Mouse (Mus musculus) gastrocnemius, adult 8-10 months (tissue): ENCODE data around the gene Gm45062. TPM values are rescaled to one million over a fixed set of nuclear protein-coding genes. Genes with fewer than 3 reads are reported as not detected.

ENCODE experiments used
- DNase-seq, 2 experiments: peaks; one replicate each; pipeline ENCODE4 v3.0.0; 2022; ENCODE audit warnings: low spot score in 2 of 2
- total RNA-seq, 4 experiments: library from RNA; stranded (reverse); gene quantifications; 2 replicates each; pipeline ENCODE4 v1.2.4; 2022

Gene Gm45062
- total RNA-seq, 4 experiments from 2014 or later: 0.44 to 0.61 TPM; not detected in 2

DNA sequence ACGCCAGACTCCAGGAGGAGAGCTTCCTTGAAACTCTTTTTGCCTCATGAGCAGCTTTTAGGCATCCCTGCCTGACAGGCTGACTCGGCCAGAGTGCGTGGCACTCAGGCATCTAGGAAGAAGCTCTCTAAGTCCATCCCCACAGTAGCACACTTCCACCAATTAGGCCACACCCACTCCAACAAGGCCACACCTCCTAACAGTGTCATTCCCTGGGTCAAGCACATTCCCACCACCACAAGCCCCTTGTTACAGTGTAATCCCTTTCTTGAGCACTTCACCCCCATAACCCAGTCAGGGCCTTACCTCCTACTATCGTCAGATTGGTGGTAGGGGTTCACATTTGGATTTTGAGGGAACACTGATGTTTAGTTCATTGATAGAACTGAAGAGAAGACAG is 108.4 kb downstream of the Gm45062 start:
- no peak for DNase-seq

- no peak for DNase-seq
These were observed 109.1 kb downstream of the Gm45062 start for GRCm38 (mm10) chr6:8368198-8368864.

GRCm38 (mm10) chr6:8370624-8371023 is 111.4 kb downstream of the Gm45062 start:
- DNase-seq: no peak

DNA sequence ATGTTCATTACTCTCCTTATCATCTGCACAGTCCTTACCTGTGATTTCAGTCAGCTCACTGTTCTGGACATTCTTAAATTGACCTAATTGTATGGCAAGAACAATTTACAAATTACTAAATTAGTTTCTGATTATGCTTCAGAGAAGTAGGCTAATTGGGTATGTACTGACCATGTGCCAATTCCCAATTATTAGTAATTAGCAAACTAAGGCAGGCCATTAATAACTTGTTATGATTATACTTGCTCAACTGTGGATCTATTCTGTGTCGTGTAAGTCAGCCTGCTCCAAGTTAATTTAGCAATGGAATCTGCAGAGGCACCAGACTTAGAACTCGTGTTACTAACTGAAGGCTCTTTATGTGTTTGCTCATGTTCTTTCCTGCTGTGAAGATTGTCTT is 113.8 kb downstream of the Gm45062 start:
- DNase-seq: no peak

- DNase-seq: no peak
These were observed 114.6 kb downstream of the Gm45062 start for GRCm38 (mm10) chr6:8373851-8374250.

- DNase-seq: no peak
These were observed 115.0 kb downstream of the Gm45062 start for GRCm38 (mm10) chr6:8374290-8374689.

GRCm38 (mm10) chr6:8374712-8375111 is 115.5 kb downstream of the Gm45062 start:
- no peak for DNase-seq

DNA sequence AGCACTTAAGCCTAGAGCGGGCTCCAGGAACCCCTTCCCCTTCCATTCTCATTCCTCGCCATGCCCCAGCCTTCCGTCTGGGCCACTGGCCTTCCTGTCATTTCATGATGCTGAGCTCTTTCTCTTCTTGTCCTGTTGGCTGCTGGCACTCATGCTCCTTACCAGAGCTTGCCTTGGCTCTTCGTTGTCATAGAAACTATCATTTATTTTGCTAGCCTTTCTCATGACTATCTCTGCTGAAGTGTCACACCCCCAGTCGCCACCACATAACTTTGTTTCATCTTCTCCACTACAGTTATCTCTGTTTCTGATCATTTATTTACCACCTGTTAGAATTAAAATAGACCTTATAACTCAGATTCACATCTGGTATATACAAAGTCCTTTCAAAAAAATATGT is 117.1 kb downstream of the Gm45062 start:
- DNase-seq: no peak

DNA sequence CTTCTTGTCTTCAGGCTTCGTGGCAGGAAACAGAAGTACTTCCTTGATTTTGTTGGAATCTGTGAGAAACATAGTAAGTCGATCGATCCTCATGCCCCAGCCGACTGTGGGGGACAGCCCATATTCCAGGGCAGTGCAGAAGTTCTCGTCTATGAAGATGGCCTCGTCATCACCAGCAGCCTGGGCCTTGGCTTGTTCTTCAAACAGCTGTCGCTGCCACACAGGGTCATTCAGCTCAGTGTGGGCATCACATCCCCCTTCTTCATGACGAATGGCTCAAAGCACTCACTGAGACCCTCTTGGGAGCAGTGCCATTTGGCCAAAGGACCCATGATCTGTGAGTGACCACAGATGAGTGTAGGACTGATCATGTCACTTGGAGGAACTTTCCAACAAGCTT is 118.4 kb downstream of the Gm45062 start:
- DNase-seq: no peak

DNA sequence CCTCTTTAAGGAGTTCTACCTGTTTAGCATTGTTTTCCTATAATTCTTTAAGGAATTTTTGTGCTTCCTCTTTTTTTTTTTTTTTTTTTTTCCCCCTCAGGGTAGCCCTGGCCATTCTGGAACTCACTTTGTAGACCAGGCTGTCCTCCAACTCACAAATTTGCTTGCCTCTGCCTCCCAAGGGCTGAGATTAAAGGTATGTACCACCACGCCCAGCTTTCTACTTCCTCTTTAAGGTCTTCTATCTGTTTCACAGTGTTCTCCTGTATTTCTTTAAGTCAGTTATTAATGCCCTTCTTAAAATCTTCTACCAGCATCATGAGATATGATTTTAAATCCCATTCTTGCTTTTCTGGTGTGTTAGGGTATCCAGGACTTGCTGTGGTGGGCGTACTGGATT is 130.1 kb downstream of the Gm45062 start:
- DNase-seq: no peak

DNA sequence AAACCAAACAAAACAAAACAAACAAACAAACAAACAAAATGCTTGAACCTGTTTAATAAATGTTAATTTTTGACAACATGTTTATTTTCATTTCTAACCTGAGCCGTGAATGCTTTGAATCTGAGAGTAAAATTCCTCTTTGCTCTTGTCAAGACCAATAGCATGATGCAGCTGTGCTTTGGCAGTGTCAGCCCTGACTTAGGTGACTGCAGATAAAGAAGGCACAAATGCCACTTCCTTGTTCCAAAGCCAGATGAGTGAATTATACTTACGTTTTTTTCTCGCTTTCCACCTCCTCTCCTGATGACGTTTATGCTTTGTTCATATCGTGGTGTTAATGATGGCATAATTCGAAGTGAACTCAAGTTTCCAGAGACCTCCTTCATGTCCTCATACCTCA is 131.0 kb downstream of the Gm45062 start:
- DNase-seq: no peak

DNA sequence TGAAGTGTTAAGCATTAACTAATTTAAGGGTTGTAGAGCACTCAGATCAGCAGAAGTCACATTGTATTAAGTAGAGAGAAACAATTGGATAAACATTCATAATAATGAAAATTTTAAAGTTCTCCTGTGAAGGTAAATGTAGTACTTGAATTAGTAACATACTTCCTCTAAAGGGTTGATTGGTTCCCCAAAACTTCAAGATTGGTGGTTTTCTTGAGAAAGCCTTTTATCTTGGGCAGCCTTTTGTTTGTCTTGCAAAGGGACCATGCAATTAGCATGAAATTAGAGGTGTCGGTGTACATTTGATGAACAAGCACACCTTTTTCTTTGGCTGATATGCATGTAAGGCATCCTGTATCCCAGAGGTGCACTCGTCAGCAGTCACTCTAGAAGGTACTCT is 131.7 kb downstream of the Gm45062 start:
- no peak for DNase-seq

GRCm38 (mm10) chr6:8393029-8393428 is 133.8 kb downstream of the Gm45062 start:
- no peak for DNase-seq

DNA sequence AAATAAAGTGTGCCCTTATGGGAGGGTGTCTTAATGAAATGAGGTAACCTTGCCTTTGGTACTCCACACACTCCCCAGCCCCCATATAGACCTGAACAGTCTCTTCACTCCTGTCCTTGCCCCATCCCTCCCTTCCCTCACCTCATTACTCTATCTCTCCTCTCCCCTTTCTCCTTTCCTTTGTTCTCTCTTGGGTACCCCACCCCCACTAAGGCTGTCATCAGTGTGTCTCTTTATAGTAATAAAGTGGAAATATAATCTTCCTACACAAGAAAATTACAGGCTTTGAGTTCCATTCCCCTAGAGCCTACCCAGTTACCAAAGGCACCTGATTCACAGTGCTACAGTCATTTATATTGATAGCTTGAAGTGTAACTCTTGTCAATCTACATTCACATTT is 134.8 kb downstream of the Gm45062 start:
- no peak for DNase-seq

DNA sequence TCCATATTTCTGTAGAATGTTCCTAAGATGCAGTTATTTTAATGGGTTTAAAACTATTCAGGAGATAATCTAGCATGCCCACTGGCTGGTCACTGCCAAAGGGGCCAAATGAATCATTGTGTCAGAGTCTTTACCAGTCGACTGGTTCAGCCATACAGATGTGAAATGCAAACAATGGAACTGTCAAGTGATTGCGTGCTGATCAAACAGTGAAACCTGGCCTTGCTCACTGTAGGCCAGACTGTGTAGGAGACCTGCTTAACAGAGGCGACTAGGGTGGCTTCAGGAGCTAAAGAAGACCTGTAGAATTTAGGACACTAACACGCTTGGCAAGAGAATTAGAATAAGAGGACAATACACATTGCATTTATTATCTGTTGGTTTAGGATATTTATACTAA is 135.8 kb downstream of the Gm45062 start:
- DNase-seq: no peak

GRCm38 (mm10) chr6:8397252-8397651 is 138.0 kb downstream of the Gm45062 start:
- no peak for DNase-seq

- DNase-seq: no peak
These were observed 140.5 kb downstream of the Gm45062 start for GRCm38 (mm10) chr6:8399710-8400109.

GRCm38 (mm10) chr6:8403127-8403526 is 143.9 kb downstream of the Gm45062 start:
- no peak for DNase-seq

DNA sequence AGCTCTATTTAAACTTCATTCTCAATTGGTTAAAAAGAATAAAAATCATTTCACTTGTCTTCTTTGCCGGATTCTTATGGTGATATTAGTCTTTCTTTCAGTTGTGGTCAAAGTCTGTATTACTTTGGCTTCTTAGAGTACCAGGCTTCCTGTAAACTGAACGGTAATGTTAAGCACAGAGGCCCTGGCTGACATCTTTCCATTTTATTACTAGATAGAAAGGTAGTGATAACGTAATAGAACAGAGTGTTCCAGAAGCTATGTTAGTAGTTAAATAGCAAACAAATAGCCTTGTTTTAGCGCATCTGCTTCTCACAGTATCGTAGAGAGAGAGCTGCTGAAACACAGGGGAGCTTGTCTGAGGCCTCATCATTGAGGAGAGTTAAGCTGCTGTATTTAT is 146.6 kb downstream of the Gm45062 start:
- no peak for DNase-seq

GRCm38 (mm10) chr6:8408332-8408731 is 149.1 kb downstream of the Gm45062 start:
- no peak for DNase-seq

DNA sequence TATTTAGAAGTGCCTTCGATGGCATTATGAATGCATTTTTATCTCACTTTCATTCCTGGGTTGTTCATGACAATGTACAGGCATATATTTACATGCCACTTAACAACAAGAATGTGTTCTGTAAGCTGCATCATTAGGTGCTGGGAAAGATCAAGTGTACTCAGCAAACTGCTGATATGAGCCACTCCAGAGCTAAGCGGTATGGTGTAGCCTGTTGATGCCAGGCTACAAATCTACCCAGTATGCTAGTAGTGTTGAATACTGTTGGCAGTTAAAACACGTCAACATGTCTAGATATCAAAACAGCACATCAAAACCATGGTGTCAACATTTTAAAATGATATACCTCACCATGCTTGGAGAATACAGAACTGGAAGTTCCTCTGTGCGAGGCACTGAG is 150.6 kb downstream of the Gm45062 start:
- DNase-seq: no peak

DNA sequence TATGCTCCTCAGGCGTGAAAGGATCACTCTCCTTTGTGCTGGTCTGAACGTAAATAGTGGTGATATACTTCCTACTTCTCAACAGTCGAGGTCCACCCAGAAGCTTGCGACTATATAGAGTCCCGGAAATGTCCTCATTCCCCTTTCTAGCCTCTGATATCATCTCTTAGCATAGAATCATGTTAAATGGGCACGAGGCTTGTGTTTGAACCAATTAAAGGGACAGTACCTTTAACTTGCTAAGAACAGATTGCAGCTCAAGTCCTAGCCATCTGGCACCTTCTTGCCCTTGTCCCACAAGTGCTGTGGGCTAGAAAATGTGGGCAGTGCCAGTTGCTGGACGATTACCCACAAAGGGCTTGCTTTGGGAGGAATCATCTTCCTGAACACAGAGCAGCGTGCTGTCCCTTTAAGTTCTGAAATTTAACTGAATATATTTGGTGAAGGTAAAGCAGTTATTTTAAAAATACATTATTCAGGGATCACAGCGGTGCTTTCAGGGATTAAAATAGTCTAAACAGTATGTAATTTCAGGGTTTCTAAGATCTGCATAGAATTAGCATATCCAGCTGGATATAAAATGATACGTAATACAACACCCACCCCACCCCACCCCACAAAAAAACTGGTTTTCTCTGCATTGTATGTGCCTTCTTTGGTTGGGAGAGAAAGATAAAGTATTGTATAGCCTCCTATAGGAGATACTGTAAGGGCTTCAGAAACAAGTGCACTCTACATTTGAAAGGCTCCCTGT is 153.8 kb downstream of the Gm45062 start:
- DNase-seq: no peak

- no peak for DNase-seq
These were observed 154.8 kb downstream of the Gm45062 start for GRCm38 (mm10) chr6:8414020-8414419.
